Mouse (Mus musculus) myocyte (in vitro differentiated cells): Measurements from ENCODE around the gene Fam110a.

Source experiments
- CEBPB ChIP-seq: IDR thresholded peaks from 2 replicates; pipeline ENCODE4 v1.6.1; 2011; ENCODE audit warnings: mild to moderate bottlenecking, moderate library complexity; ENCODE audit not compliant: poor library complexity, insufficient read depth, severe bottlenecking
- E2F4 ChIP-seq: IDR thresholded peaks from one replicate; pipeline ENCODE4 v1.6.1; 2011; ENCODE audit warnings: mild to moderate bottlenecking, control low read depth, moderate library complexity; ENCODE audit not compliant: insufficient read depth
- MAX ChIP-seq: IDR thresholded peaks from one replicate; pipeline ENCODE4 v1.6.1; 2011; ENCODE audit warnings: low read depth, mild to moderate bottlenecking, control low read depth
- MYOG ChIP-seq, 3 experiments: IDR thresholded peaks; one replicate each; pipeline ENCODE4 v1.6.1; 2011; ENCODE audit warnings: control low read depth in 2 of 3, low read depth in 2 of 3, mild to moderate bottlenecking in 2 of 3; ENCODE audit not compliant: insufficient read length in 2 of 3, control insufficient read depth in 1 of 3, insufficient read depth in 1 of 3
- POLR2A ChIP-seq: IDR thresholded peaks from one replicate; pipeline ENCODE4 v1.6.1; 2011; ENCODE audit warnings: low read depth, mild to moderate bottlenecking, control low read depth, moderate library complexity; ENCODE audit not compliant: insufficient read length
- TCF3 ChIP-seq: IDR thresholded peaks from one replicate; pipeline ENCODE4 v1.6.1; 2011; ENCODE audit warnings: low read depth, control low read depth; ENCODE audit not compliant: insufficient read length
- USF1 ChIP-seq: IDR thresholded peaks from one replicate; pipeline ENCODE4 v1.6.1; 2011; ENCODE audit warnings: low read depth, mild to moderate bottlenecking, control low read depth, moderate library complexity

DNA sequence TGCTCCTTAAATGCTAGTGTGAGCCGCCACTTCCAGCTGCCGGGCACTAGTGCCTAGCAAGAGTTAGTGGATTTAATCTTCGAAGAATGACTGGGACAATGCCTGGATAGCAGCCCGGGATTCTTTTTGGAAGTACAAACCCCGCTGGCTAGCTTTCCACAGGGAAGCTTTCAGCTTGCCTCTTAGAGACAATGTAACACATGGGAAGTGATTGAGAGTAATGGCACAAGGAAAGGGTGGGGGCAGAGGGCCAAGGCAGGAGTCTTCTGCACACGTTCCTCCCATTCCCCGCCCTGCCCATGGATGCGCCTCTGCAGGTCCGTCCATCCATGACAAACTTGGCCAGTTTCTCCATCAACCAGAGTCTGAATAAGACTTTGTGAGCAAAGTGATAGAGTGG lies 36.6 kb upstream of the Fam110a start:
- TF ChIP-seq POLR2A, result no peak
- no peak for TF ChIP-seq MAX
- TF ChIP-seq TCF3, result no peak
- no peak for TF ChIP-seq CEBPB
- no peak for TF ChIP-seq USF1
- no peak for TF ChIP-seq MYOG (IDR thresholded peaks at IDR 0.05; ENCODE audit: control insufficient read depth in 1 of 3, insufficient read depth in 1 of 3, insufficient read length in 2 of 3, low read depth in 2 of 3)
- TF ChIP-seq E2F4, result no peak
